Mouse (Mus musculus) small intestine, adult 2 months (tissue): ENCODE data around the gene Ncor1. TPM values are rescaled to one million over a fixed set of nuclear protein-coding genes. Genes with fewer than 3 reads are reported as not detected.

ENCODE experiments used
- H3K27ac ChIP-seq: fragments of 200-500 bp; 2 replicates; pipeline ENCODE4 v1.5.1; 2012; ENCODE audit warnings: low read depth, low read length, control low read depth, inconsistent platforms; ENCODE audit not compliant: insufficient read depth
- H3K27me3 ChIP-seq: fragments of 200-500 bp; 2 replicates; pipeline ENCODE4 v1.6.1; 2012; ENCODE audit warnings: mild to moderate bottlenecking, moderate library complexity, low read length, inconsistent platforms; ENCODE audit not compliant: control insufficient read depth, insufficient read depth
- H3K36me3 ChIP-seq: fragments of 200-500 bp; 2 replicates; pipeline ENCODE4 v1.6.1; 2012; ENCODE audit warnings: mild to moderate bottlenecking, low read length, control low read depth, inconsistent platforms; ENCODE audit not compliant: control insufficient read depth, insufficient read depth
- H3K4me1 ChIP-seq: fragments of 200-500 bp; 2 replicates; pipeline ENCODE4 v1.6.1; 2012; ENCODE audit warnings: low read length, inconsistent platforms, mixed read lengths; ENCODE audit not compliant: control insufficient read depth, insufficient read depth, insufficient read length
- H3K4me3 ChIP-seq: fragments of 200-500 bp; 2 replicates; pipeline ENCODE4 v1.5.1; 2012; ENCODE audit warnings: low read depth, mild to moderate bottlenecking, control low read depth, inconsistent platforms, low read length, moderate library complexity
- CTCF ChIP-seq: fragments of 200-500 bp; IDR thresholded peaks from 2 replicates; pipeline ENCODE4 v1.5.1; 2012; ENCODE audit warnings: low read depth, mild to moderate bottlenecking, control low read depth, inconsistent platforms, low read length, moderate library complexity, mixed read lengths; ENCODE audit not compliant: insufficient replicate concordance, insufficient read length; ENCODE audit errors: extremely low read depth
- POLR2A ChIP-seq: fragments of 200-500 bp; IDR thresholded peaks from 2 replicates; pipeline ENCODE4 v1.6.1; 2012; ENCODE audit warnings: low read depth, mild to moderate bottlenecking, control low read depth, inconsistent platforms, low read length, moderate library complexity
- WGBS: fragments of 180-500 bp; shearing (Covaris S2); methylation state at CpG from one replicate; pipeline ENCODE4 v1.1.7; 2018; 5-methylcytosine and 5-hydroxymethylcytosine counted together
- polyA plus RNA-seq: library from polyadenylated mRNA; depleted of rRNA; stranded (reverse); fragments of >200 nt; gene quantifications from 2 replicates; pipeline ENCODE4 v1.2.3, GENCODE M21; 2012

The Ncor1 gene
- polyA plus RNA-seq, 1 experiment = 130 TPM

- peaks cover 76% of the 10 kb centered on the region for H3K36me3 ChIP-seq
- 90% methylated on average over 11 of the region's 11 CpGs for WGBS
- TF ChIP-seq CTCF = no peak
- TF ChIP-seq POLR2A = no peak
Observed at GRCm38 (mm10) chr11:62317746-62318145, 140.6 kb downstream of the Ncor1 start.

GRCm38 (mm10) chr11:62314984-62315383 lies 143.4 kb downstream of the Ncor1 start:
- H3K4me1 ChIP-seq = no peaks in the 10 kb centered on the region
- H3K27me3 ChIP-seq = no peaks in the 10 kb centered on the region
- no peak overlapping the region for H3K27ac ChIP-seq
- 62% methylated on average over 5 of the region's 5 CpGs for WGBS
- peaks cover 59% of the 10 kb centered on the region for H3K36me3 ChIP-seq
- H3K4me3 ChIP-seq = no peak overlapping the region
- no peak for TF ChIP-seq POLR2A
- TF ChIP-seq CTCF = no peak

More at GRCm38 (mm10) chr11:62317746-62318145, 140.6 kb downstream of the Ncor1 start:
- no peak overlapping the region for H3K27ac ChIP-seq
- H3K4me1 ChIP-seq = no peaks in the 10 kb centered on the region
- H3K4me3 ChIP-seq = no peak overlapping the region
- no peaks in the 10 kb centered on the region for H3K27me3 ChIP-seq

- 88% methylated on average over 2 of the region's 2 CpGs for WGBS
- H3K4me1 ChIP-seq = no peaks in the 10 kb centered on the region
Observed at GRCm38 (mm10) chr11:62309296-62309695, 149.0 kb downstream of the Ncor1 start.

GRCm38 (mm10) chr11:62305866-62306265 lies 152.5 kb downstream of the Ncor1 start:
- Histone ChIP-seq H3K27ac (no peak overlapping the region), H3K36me3 (peaks cover 49% of the 10 kb centered on the region), H3K4me1 (no peaks in the 10 kb centered on the region), H3K27me3 (no peaks in the 10 kb centered on the region), H3K4me3 (no peak overlapping the region)
- 88% methylated on average over 2 of the region's 2 CpGs for WGBS
- TF ChIP-seq CTCF (no peak), POLR2A (no peak)

More at GRCm38 (mm10) chr11:62309296-62309695, 149.0 kb downstream of the Ncor1 start:
- no peaks in the 10 kb centered on the region for H3K27me3 ChIP-seq
- H3K27ac ChIP-seq = no peak overlapping the region
- TF ChIP-seq CTCF (no peak), POLR2A (no peak)
- peaks cover 54% of the 10 kb centered on the region for H3K36me3 ChIP-seq
- no peak overlapping the region for H3K4me3 ChIP-seq

GRCm38 (mm10) chr11:62298883-62299282 lies 159.5 kb downstream of the Ncor1 start:
- no peak overlapping the region for H3K27ac ChIP-seq
- H3K4me1 ChIP-seq = no peaks in the 10 kb centered on the region
- TF ChIP-seq POLR2A (no peak), CTCF (no peak)
- no peak overlapping the region for H3K4me3 ChIP-seq
- peaks cover 38% of the 10 kb centered on the region for H3K36me3 ChIP-seq
- WGBS = 90% methylated on average over 6 of the region's 6 CpGs
- H3K27me3 ChIP-seq = no peaks in the 10 kb centered on the region

GRCm38 (mm10) chr11:62294121-62294520 lies 164.2 kb downstream of the Ncor1 start:
- Histone ChIP-seq H3K27me3 (no peaks in the 10 kb centered on the region), H3K4me3 (no peak overlapping the region), H3K36me3 (peaks cover 30% of the 10 kb centered on the region), H3K4me1 (no peaks in the 10 kb centered on the region), H3K27ac (no peak overlapping the region)
- WGBS = 78% methylated on average over 2 of the region's 2 CpGs
- TF ChIP-seq CTCF (no peak), POLR2A (no peak)

GRCm38 (mm10) chr11:62287700-62288099 lies 170.6 kb downstream of the Ncor1 start:
- Histone ChIP-seq H3K36me3 (peaks cover 39% of the 10 kb centered on the region), H3K27me3 (no peaks in the 10 kb centered on the region), H3K27ac (no peak overlapping the region), H3K4me3 (no peak overlapping the region), H3K4me1 (no peaks in the 10 kb centered on the region)
- WGBS = 97% methylated on average over 1 of the region's 1 CpGs
- no peak for TF ChIP-seq CTCF
- no peak for TF ChIP-seq POLR2A
